Mouse (Mus musculus): Measurements from ENCODE around the gene Fuom.

GRCm38 (mm10) chr7:140144550-140144949, 42.3 kb upstream of the Fuom start:
- TF ChIP-seq CTCF (IDR thresholded peaks at IDR 0.05; ENCODE audit: control insufficient read depth, insufficient read depth, insufficient replicate concordance, low read depth, low read length) (no peak), POLR2A (IDR thresholded peaks at IDR 0.05; ENCODE audit: control insufficient read depth, low read depth, low read length) (no peak)
